Mouse (Mus musculus) mature B cell (primary cell): ENCODE data around the gene Hes1.

ENCODE experiments used
- in situ Hi-C: fragments of 300-500 bp; cut with MboI; formaldehyde crosslinking; loops from 2 replicates; pipeline ENCODE4 v1.14.3; 2019

Gene Hes1

DNA sequence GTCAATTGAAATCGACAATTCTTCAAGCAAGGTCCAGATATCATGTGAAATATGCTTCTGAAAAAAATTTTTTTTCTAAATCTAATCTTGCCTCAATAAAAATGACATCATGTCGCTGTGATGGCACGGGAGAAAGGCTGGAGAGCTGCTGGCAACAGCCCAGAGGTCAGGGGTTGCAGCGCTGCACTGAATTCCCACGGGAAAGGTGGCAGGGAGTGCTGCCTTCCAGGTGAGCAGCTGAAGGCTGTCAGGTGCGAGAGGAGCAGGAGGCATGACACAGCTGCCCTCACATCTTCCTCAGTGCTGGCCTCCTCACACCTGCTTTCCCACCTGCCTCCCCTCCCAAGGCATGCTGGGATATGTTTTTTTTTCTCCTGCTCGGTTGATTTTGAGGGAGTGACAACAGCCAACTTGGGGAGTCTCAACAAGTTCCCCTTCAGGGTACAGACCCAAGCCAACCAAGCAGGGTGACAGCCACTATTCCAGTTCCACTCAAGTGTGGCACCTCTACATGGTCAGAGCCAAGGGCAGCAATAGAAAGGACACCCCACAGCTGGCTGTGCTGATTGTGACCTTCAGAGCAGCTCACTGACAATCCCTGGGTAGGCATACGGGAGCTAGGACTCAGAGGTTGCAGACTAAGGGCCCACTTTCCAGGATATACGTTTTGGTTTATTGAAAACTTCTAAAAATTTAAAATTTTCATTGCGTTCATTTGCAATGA, 13.3 kb upstream of the Hes1 start:
- in situ Hi-C loops = no loop called here

DNA sequence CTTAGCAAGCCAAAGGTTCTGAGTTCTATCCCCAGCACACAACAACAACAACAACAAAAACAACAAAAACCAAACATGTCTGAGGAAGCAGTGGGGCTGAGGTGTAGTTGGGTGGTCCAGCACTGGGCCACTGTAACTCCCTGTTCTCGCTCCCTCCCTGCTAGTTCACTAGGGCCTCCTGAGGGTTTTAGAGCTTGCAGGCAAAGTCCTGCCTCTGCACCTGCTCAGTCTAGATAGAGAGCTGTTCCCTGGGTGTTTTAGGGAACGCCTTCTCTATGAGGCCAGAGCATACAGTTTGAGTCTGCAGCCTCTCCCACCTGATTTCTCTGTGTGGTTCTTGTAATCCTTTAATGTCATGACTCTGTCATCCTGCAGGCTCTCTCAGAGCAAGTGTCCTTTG, 11.9 kb upstream of the Hes1 start:
- in situ Hi-C loops = no loop called here

DNA sequence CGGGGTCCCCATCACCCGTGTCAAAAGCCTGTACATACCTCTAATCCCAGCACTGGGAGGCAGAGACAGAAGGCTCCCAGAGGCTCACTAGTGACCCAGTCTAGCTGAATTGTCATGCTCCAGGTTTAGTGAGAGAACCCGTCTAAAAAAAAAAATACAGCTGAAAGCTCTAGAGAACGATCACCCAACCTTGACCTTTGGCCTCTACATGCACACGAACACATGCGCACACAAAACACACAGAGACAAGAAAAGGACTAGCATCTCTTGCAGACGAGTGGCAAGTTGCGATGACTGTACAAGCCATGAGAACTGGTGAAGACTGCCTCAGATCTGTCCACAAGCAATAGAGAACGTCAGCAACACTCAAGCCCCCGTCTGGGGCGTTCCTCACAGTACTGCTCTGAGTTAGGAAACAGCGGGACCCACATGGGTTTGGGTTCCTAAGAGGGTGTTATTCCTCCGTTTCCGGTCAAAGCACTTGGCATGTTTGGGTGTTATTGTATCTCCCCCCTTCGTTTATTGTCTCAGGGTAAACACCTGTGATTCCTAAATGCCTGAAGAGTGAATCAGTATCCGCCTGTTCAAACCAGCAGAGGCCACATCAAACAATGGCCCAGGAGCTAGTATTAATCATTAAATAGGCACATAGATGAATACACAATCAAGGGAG, 11.2 kb upstream of the Hes1 start:
- in situ Hi-C loops = no loop called here

DNA sequence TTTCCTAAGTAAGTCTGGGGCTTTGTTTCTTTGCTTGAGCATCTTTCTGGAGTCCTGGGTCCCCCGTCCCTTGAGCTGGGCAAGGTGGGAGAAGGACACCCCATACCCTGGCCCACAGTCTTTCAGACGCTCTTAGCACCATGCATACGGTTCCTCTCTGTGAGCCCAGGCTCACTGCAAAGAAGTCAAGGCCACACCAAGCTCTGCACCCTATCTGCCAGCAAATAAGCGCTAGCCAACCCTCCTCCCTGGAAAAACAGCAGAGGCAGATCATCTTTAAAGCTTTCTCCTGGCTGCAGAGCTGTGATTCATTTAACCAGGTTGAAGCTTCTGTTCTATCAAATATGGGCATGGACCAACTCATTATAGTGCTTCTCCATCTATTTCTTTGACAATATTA, 9.6 kb upstream of the Hes1 start:
- in situ Hi-C loops = no loop called here

DNA sequence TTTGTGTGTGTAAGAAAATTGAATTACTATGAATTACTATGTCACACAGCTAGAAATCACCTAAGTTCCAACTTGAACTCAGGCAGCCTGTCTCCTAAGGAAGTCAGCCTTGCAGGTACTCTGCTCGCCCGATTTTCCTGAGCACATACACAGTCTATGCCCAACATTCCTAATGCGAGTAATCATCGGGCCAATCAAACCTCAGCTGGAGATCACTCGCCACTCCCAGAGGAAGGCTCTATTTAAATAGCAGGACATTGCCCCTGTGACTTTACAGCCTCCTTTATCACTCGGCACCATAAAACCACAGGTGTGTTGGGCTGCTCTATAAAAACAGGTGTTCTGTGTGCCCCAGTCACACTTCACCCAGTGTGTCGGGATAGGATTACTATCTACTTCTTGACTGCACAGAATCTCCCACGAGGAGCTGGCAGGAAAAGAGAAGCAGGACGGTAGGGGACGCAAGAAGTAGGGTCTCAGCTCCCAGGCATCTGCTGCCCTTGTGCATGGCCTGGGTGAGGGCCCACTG, 8.8 kb upstream of the Hes1 start:
- in situ Hi-C loops = no loop called here

DNA sequence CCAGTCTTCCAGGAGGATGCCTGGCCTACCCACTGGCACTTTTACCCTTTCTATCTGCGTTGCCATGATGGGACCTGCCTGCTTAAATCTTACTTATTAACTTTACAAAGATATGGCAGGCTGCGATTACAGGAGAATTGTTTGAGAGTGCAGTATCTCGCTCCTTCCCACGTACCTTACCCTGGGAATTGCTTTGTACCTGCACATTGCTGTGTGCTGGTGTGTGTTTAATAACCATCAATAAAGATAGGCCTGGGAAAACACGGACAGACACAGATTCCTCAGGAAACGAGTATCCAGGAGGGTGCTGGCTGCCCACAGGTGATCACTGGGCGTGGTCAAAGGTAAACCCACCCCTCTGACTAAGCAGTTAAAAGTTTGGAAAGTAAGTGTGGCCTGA, 8.3 kb upstream of the Hes1 start:
- in situ Hi-C loops = no loop called here

DNA sequence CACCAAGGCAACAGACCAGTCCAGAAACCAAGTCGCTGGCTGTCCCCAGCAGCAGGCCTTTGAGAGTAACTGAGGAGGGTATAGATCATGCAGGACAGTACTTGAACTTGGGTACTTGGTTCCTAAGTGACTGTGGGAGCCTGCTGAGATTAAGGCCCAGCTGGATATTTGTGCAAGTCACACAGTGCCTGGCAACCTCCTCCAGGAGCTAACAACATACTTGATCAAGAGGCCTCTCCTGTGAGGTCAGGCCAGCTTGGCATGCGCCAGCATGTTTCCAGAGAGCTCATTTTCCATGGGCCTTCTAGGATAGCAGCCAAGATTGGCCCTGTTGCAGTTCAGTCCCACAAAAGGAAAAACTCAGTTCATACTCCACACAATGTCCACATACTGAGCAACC, 7.3 kb upstream of the Hes1 start:
- in situ Hi-C loops = no loop called here

DNA sequence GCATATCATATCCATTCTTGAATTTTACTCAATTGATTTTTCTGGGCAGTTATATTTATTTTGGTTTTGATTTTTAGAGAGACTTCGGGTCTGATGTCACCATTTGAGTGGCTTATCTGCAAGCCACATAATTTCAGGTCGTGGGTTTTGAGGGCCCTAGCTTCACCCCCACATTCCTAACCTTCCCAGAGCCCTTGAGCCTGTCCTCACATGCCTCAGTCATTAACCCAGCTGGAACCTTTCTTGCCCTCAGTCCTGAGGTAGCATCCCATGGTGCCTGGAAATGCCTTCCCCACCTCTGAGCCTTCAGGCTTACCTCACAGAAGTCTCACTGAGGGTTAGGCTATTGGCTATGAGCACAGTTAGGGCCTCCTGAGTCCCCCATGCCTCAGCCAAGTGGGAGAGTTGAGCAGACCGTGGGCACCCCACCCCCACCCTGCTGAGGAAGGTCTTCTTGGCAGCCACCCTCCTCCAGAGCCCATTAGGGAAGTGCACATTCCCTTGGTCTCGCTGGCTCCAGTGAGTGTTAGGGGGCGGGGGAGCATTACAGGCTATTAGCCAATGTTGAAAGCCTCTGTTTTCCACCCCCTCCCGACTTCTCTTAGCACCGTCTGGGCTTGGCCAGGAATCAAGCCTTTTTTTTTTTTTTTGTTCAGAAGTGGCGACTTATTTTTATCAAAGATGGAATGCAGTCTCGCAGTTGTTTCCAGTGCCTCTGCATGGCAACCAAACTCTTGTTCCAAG, 5.0 kb upstream of the Hes1 start:
- in situ Hi-C loops = no loop called here

DNA sequence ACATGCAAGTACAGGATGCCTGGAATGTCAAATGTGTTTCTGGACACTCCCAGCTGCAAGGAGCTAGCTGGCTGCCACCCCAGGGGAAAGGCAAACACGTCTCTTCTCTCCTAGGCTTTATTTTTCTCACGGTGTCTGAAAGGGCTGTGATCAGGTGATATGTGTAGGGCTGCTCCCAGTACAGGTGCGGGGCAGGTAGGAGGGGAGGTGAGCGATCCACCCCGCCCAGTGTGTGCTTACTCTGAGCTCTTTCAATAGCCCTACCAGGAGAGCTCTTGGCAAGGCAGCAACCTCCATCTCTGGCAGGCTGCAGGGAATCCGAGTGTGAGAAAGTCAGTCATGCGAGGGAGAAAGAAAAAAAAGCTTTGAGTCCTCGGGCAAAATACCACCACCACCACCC, 3.8 kb upstream of the Hes1 start:
- in situ Hi-C loops = no loop called here

DNA sequence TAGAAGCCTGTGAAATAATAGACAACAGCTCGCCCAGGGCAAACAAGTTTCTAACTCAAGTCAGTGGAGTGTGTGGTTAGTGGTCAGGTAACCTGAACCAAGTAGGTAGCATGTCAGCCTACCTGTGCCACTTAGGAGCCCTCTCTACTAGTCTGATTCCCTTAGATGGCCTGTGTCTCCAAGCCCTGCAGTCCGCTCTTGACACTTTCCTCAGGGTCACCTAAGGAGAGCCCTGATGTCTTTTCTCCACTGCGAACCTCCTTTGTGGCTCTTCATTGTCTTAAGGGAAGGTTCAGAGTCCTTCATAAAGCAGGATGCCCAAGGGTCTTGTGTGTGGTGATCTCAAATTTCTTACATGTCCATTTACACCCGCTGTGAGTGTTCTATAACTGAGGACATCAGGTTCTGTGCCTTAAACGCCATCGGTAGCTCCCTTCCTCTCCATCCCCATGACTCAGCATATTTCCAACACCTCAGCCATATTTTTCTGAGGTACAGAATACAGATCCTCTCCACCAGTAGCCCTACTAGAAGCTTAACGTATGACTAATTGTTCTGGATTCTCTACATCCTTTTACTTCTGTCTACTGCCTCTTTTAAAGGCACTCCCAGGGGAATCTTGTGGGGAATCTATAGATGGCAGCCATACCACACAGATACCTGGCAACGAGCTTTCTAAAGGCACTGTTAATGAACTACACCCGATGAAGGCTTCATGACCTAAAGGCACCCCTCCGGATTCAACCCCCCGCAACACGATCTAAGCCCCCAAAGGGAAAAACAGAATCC, 1.7 kb upstream of the Hes1 start:
- in situ Hi-C loops = no loop called here

DNA sequence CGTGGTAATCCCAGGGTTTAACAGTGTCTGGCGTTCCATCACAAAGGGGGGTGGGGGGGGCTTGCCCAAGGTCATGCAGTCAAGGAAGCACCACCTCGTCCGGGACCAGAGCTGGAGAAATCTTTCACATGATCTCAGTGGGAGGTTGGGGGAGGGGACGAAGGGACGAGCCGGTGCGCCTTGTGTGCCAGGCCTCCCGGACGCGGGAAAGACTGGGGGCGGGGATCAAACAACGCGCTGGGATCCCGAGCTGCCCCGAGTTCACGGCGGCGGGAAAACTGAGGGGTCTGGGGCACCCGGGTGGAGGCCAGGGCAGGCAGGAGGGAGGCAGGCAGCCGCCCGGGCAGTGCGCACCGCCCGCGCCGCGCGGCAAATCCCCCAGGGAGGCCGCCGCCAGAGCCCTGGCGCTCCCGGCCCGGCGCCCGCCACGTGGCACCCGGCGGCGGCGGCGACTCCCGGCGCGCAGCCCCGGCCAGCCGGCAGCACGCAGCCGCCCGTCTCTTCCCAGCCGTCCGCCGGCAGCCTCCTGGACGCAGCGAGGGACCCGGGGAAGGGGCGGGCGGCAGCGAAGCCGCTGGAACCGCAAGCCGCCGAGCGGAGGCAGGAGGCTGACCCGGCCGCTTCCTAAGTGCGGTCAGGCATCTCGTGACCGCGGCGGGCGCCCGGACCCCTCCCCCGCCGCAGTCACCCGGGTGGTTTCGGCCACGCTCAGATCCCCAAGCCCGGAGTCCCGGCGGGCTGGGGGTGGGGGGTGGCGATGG, 883 bp upstream of the Hes1 start:
- in situ Hi-C loops = no loop called here

DNA sequence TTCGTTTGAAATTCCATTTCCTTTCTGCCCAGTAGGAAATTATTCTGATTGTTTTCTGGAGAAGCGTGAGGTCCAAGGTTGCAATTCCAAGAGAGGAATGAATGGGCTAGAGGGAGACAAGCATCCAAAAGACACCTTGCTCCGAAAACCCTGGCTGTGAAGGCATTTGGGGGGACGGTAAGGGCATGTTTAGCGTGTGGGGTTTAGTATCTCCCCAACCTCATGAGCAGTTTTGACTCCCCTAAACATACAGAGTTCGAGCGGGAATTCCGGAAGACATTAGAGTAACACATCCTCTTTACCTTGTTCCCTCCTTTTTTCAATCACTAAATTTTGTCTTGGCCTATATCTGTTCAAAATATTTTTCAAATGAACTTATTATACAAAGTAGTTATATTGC, 429 bp downstream of the Hes1 start:
- in situ Hi-C loops = no loop called here

DNA sequence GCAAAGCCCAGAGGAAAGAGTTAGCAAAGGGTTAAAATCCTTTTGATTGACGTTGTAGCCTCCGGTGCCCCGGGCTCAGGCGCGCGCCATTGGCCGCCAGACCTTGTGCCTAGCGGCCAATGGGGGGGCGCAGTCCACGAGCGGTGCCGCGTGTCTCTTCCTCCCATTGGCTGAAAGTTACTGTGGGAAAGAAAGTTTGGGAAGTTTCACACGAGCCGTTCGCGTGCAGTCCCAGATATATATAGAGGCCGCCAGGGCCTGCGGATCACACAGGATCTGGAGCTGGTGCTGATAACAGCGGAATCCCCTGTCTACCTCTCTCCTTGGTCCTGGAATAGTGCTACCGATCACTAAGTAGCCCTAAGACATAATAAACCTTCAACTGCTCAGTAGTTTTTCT, 893 bp downstream of the Hes1 start:
- in situ Hi-C loops = no loop called here

DNA sequence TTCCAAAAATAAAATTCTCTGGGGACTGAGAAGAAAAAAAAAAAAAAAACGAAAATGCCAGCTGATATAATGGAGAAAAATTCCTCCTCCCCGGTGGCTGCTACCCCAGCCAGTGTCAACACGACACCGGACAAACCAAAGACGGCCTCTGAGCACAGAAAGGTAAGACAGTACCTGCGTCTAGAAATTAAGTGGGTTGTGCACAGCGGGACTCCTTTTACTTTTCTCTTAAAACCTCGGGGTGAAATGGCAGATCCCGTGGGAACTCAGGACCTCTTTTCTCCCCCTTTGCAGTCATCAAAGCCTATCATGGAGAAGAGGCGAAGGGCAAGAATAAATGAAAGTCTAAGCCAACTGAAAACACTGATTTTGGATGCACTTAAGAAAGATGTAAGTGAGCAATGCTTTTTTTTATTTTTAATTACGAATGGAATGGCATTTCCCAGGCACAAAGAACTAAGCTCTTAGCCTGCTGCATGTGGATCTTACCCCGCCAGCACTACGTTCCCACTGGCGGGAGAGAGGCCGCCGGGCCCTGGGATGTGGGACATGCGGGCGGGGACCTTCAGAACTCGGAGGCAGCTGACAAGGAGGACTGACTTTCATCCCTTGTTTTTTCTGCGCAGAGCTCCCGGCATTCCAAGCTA, 1.5 kb downstream of the Hes1 start:
- in situ Hi-C loops = no loop called here

DNA sequence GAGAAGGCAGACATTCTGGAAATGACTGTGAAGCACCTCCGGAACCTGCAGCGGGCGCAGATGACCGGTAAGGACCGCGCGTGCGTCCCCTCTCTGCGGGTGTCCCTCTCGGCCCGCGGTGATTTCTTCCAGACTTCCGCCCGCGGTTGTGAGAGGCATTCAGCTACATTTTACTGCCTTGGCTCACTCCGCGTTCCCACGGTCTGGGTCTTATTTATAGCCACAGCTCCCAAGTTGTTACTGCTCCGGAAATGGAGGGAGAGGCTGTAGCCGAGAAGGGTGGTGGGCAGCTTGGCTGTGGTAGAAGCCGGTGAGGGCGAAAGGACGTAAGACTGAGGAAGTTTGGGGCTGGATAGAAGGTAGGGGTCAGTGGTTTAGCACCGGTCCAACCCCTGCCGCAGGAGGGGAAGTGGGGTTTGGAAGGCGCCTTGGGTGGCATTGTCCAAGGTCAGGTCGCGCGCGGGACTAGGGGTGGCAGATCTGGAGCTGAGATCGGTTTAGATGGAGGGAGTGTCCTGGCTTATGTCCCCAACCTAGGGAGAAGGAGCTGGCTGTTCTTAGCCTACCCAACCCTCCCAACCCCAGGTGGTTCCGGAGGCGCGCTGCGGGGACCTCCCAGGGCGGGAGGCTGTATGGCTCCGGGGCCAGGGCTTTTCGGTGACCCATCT, 2.1 kb downstream of the Hes1 start:
- in situ Hi-C loops = no loop called here

DNA sequence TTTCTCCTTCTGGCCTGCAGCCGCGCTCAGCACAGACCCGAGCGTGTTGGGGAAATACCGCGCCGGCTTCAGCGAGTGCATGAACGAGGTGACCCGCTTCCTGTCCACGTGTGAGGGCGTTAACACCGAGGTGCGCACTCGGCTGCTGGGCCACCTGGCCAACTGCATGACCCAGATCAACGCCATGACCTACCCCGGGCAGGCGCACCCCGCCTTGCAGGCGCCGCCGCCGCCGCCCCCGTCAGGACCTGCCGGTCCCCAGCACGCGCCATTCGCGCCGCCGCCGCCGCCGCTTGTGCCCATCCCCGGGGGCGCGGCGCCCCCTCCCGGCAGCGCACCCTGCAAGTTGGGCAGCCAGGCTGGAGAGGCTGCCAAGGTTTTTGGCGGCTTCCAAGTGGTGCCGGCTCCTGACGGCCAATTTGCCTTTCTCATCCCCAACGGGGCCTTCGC, 2.7 kb downstream of the Hes1 start:
- in situ Hi-C loops = no loop called here

DNA sequence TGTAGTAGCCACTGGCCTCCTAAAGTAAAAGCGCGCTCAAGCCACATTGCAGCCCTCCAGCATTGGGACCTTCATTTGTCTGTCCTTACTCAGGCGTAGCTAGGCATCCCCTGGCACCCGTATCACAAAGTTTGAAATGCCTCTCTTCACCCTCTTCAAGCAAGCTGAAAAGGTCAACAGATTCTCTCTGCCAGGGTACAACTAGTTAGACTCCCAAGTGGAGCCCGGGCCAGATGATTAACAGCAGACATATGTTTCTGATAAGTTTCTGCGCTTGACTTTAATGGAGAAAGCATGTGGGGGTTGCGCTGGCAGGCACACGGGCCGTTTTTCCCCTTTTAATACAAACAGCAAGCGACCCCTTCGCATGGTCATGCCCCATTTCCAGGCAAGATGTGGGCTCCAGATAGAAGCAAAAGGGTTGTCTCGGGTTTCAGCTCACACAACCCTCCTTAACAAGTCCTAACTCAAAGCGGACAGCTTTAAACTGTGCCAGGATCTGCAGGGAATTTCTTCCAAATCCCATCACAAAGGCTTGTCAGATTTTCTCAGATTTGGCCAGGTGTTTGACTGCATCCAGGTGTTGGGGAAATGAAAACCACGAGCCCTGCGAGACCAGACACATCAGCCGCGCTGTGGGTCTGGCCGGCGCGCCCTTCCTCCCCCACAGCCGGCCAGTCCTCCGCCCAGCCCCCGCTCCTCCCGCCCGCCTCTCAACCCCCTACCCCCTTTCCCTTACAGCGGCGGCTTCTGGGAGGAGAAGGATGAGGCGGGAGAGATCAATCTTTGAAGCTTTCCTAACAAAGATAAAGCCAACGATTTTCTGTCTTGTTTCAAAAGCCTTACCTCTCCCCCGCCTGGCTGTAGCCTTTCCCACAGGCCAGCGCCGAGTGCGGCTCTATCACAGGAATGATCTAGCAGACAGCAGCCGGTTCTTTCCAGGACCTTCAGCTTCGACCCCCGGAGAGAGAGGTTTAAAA, 4.1 kb downstream of the Hes1 start:
- in situ Hi-C loops = no loop called here

DNA sequence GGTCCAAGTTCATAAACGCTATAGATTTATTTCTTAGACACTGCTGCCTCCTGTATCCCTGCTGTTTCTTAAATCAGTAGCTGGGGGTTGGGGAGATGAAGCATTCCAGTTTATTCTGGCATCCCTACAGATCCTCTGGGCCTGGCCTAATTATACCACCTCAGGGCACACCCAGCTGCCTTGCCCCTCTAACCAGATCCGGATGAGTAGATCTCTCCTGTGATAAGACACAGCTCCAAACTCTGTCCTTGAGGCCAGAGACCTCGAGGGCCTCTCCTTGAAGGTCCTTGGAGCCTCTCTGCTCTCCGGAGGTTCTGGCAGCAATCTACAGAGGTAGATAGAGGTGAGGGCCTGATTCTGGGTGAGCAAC, 5.4 kb downstream of the Hes1 start:
- in situ Hi-C loops = no loop called here
